Mouse (Mus musculus) stomach, postnatal 0 days (tissue): ENCODE measurements around the gene Dctn1.

Experiments used
- CTCF ChIP-seq: IDR thresholded peaks from 2 replicates; pipeline ENCODE4 v1.5.1; 2016; ENCODE audit warnings: antibody characterized with exemption, low read depth, mild to moderate bottlenecking, moderate library complexity
- EP300 ChIP-seq: optimal IDR thresholded peaks from 2 replicates; pipeline ENCODE3; 2016; ENCODE audit warnings: antibody characterized with exemption

DNA sequence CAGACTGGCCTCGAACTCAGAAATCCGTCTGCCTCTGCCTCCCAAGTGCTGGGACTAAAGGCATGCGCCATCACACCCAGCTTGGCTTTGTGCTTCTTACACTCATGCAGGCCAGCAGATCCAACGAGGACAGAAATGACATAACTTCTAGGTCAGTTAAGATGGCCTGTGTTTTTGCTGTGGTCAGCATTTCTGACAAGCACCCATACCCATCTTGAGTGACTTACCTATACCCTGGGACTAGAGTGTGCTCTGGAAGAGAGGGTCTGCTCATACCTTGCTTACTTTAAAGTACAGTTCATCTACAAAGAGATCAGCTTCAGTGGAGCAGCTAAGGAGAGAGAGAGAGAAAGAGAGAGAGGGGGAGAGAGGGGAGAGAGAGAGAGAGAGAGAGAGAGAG, 67.6 kb downstream of the Dctn1 start:
- no peak for TF ChIP-seq CTCF
- TF ChIP-seq EP300: no peak
